Mouse (Mus musculus): ENCODE measurements at regions not wholly inside any gene's neighbourhood (a gene's known extent, or its start where the extent isn't known, plus 50 kb on each side); places are given as distances from the start of the nearest gene placed in this dataset.
"Not testable (repeated sequence)": the region's sequence is repeated elsewhere in the genome, so short reads cannot be mapped to it uniquely, and the experiment has no call there.

- 0 out of 2 replicates have a peak, but pooled peaks have one; percentile 22 for ATAC-seq (replicated peaks; ENCODE audit: low read depth, poor library complexity, severe bottlenecking)
Observed at GRCm38 (mm10) chr10:130594046-130594734, 97.0 kb upstream of the Vmn2r87 start.

DNA sequence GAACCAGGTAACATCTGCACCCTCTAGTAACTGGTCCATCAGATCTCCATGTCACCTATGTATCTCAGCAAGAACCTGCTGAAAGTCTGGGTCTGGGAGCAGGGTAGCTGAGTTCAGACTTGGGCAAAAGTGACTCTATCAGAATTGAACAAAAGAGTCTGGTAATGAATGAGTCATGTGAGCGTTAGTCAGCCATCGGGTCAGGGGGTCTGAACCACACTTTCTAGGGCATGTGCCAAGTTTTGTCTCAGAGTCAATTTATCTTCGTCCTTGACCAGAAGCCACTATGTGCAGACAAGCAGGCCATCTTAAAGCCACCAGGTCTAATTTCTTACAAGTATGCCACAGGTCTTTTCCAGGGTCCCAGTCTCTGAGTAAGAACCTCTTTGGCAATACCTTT lies 69.2 kb upstream of the Vmn2r87 start:
- ATAC-seq (replicated peaks; ENCODE audit: low read depth, poor library complexity, severe bottlenecking) = not testable (repeated sequence)

DNA sequence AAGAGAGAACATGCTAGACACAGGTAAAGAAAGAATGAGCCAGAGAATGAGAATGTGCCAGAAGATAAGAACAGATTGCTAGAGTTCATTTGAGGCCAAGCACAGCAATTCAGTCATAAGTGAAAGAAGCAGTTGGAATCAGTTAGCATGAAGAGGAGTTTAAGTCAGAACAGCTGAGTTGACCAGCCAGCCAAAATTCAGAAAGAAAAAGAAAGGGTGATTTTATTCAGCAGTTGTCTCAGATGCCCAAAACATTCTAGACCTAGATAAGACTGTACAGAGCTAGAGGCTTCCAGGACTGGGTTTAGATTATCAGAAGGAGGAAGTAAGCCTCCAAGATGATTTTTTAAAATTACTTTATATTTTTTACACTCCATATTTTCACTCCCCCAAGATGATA lies 51.4 kb upstream of the Vmn2r87 start:
- no peak for ATAC-seq (replicated peaks; ENCODE audit: low read depth, poor library complexity, severe bottlenecking)
